Mouse (Mus musculus): ENCODE measurements around the gene Mrpl49. TPM values are rescaled to one million over a fixed set of nuclear protein-coding genes. Genes with fewer than 3 reads are reported as not detected.
A peak's percentile ranks its signal among the peaks of the same experiment; 100 is the strongest.

Gene Mrpl49
- polyA plus RNA-seq (2017; shearing (Covaris generic)), result 10 to 100 TPM; 36.6 to 40.3 (median 36.7) TPM

DNA sequence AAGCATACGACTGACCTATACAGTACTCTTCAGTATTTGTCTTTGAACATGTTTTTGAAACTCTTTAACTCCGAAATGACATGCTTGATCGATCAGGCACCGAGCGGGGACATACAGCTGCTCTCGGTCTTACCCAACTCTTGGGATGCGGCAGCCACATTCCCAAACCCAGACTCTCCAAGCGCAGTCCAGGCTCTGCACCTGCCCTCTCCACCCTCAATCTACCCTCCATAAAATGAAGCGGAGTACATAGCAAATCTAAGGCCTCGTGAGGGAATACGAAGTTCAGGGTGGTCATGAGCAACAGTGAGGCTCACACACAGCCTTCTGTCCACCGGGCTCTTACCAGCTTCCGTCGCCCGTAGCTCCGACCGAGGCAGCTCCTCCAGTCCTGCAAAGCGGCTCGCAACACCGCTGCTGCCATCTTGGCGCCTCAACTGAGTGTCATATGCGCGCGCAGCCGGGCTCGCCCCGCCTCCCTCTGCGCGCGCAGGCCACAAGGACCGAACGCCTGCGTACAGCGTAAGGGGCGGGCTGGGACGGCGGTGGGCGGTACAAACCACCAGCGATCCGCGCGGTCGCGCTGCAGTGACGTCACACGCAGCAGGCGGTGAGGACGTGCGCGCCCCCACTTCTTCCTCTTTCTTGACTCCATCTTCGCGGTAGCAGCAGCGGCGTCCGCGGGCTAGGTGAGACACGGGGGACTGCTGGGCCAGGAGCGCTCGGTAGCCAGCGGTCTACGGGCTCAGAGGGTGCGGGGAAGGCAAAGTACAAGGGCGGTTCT lies at the start of gene Mrpl49, which contains the start of gene Fau:
Gene Mrpl49, minus strand, starts transcription at position 473 of the 784 bp plus-strand sequence.
Gene Fau, plus strand, starts transcription at position 532 of the 784 bp plus-strand sequence.
- ATAC-seq, result peak; percentile 71

- no peak for ATAC-seq
Measured at GRCm38 (mm10) chr19:6105586-6105985, 48.0 kb upstream of the Mrpl49 start, which contains the start of gene Naaladl1. TSS of gene Naaladl1 (plus strand) at chr19:6105782.

- no peak for ATAC-seq
Measured at GRCm38 (mm10) chr19:6104476-6104875, 46.9 kb upstream of the Mrpl49 start.

DNA sequence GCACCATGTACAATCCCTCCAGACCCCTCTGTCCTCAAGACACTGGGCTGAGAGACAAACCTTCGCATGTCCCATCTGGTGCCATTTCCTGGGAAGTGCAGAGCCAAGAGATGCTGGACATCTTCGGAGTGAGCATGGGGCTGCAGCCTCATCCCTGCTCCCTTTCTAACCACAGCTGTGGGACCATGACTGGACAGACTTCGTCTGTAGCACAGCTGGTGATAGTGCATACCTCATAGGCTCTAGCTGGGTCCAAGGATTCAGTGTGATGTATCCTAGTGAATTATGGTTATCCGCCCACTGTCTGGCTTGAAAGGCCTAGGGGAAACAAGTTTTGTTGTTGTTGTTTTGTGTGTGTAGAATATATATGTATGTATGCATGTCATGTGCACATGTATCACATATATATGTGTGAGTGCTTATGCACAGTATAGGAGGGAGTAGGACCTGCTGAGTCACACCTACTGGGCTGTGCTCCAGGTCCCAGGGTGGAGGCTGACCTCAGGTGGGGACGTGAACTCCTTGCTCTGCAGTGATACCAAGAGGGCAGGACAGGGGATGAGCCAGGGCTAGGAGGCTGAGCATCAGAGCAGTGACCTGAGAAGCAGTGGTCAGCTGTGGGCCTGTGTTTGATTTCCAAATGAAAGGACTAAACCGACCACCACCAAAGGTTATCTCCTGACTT lies 44.7 kb upstream of the Mrpl49 start:
- no peak for ATAC-seq

DNA sequence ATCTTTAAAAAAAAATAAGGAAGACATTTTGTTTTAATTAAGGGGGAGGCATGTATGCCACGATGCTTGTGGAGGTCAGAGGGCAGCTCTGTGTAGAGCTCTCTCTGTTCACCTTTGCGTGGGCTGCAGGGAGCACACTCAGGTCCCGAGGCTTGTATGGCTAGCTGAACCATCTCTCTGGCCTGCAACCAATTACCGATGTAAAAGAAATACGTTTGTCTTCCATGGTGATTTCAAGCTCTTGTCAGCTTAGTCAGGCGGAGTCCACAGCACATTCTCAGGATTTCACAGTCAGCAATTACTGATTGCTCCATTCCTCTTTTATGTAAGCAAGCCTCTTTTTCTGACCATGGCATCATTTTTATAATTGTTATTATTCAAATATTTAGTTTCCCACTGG lies 43.6 kb upstream of the Mrpl49 start:
- ATAC-seq, result no peak

DNA sequence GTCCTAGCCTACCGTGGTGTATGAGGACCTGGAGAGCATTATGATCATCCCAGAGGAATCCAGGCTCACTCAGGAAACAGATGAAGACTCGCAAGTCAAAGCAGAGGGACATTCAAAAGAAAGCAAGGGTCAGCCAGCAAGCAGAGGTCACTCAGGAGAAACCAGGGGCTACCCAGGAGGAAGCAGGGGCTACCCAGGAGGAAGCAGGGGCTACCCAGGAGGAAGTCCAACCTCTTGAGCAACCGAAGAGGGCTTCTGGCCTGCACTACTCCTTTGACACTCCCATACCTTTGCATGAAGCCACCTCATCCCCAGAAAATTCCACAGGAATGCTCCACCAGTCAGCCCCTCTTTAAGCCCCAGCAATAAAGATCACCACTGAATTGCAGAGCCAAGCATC lies 40.3 kb upstream of the Mrpl49 start:
- no peak for ATAC-seq

DNA sequence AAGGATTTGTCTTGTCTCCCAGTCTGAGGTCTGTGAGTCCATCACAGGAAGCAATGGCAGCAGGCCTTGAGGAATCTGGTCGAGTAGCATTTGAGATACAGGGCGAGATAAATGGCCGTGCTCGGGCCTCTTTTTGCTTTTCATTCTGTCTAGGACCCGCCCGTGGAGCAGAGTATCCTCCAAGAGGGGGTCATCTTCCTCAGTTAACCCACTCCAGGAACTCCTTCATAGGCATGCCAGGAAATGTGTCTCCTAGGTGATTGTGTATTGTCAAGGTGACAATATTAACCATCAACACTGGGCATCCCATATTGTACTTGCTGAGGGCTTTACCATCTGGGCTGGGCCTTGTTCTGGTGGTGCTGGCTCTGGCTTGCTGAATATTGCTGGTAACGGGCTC lies 36.5 kb upstream of the Mrpl49 start, which contains the start of gene AC131692.1:
Gene AC131692.1, plus strand, starts transcription at position 301 of the 400 bp plus-strand sequence.
- no peak for ATAC-seq

DNA sequence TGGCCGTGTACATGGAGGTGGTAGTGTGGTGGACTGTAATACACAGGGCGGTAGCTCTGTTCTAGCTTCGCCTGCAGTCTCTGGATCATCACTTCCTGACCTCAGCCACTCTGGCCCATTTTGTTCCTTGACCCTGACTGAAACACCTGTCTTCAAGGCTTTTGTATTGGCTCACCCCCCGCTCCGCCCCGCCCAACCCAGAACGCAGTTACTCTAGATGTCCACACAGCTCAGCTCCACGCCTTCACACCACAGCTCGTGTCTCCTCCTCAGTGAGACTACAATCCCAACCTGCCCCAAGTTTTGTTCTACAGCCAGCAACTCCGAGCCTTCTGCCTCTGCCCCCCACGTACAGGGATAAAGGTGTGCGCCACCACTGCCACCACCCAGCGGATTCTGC lies 31.3 kb upstream of the Mrpl49 start:
- ATAC-seq, result no peak

- ATAC-seq, result peak; percentile 86
Measured at GRCm38 (mm10) chr19:6085417-6085879, 27.9 kb upstream of the Mrpl49 start.

DNA sequence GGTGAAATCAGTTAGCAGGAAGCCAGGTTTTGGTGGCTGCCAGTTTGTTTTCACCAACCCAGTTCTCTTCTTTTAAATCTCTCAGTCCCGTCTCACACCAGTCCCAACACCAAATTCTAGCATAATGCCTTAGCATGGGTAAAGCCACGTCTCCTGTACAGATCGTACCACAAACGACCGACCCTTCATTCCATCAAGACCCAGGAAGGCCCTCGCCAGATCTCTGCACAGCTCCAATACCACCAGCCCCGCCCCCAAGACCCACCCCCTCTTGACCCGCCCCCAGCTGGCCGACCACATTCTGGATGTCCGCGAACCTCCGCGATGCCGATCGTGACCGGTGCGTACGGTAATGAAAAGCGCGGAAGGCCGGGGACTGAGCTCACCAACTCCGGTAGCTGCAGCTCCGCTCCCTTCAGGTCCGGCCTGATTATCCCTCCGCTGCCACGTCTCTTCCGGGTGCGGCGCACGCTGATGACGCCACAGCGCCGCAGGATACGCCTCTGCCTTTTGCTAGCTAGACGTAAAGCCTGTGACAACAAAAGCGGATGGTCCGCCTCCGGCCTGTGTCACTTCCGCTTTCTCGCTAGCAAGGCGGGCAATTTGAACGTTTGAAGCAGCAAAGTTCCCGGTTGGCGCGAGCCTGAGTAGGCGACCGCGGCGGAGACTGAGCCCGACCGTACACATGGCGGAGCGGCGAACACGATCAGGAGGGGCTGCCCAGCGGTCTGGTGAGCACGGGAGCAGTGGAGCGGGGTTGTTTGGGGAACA lies 27.1 kb upstream of the Mrpl49 start, which contains the start of the genes Zfpl1 and Cdca5:
Gene Zfpl1, minus strand, starts transcription at position 479 of the 771 bp plus-strand sequence.
Gene Cdca5, plus strand, starts transcription at position 506 of the 771 bp plus-strand sequence.
- peak; percentile 87 for ATAC-seq

DNA sequence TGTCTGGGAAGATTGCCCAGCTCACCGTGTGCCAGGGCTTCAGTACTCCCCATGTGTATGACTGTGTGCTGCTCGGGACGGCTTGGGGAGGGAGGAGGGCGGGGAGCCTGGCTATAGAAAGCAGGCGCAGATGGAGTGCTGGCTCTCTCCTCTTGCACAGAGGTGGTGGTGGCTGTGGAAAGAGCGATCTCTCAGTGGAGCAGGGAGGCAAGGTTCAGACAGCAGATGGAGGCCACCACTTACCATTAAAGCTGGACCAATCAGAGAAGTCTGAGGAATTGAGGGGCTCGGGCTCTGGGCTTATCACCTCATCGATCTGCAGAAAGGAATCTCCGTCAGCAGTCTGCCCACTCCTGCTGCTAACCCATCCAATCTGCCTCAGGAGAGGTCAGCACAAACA lies 24.6 kb upstream of the Mrpl49 start, which contains the start of gene Gm28374:
Gene Gm28374, minus strand, starts transcription at position 101 of the 400 bp plus-strand sequence.
- no peak for ATAC-seq

DNA sequence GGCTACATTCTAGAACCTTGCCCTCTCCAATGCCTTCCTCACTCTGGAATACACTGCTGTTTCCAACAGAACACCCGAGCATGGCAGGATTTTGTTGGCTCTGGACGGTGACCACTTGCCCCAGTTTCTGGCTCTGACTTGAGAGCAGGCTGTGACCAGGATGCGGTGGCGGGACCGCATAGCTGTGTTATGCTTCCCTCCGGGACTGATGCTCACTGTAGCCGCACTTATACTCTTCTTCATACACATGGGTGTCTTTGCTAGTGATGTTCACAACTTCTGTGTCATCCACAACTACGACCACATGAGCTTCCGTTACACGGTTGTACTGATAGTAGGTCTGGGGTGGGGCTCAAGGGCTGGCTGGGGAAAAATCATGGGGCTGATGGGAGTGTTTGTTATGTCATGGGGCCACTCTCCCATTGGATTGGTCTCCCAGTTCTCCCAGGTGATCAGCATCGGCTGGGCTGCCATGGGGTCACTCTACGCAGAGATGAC lies 22.4 kb upstream of the Mrpl49 start, which contains the start of gene Tmem262:
Gene Tmem262, plus strand, starts transcription at position 51 of the 498 bp plus-strand sequence.
- ATAC-seq, result no peak

DNA sequence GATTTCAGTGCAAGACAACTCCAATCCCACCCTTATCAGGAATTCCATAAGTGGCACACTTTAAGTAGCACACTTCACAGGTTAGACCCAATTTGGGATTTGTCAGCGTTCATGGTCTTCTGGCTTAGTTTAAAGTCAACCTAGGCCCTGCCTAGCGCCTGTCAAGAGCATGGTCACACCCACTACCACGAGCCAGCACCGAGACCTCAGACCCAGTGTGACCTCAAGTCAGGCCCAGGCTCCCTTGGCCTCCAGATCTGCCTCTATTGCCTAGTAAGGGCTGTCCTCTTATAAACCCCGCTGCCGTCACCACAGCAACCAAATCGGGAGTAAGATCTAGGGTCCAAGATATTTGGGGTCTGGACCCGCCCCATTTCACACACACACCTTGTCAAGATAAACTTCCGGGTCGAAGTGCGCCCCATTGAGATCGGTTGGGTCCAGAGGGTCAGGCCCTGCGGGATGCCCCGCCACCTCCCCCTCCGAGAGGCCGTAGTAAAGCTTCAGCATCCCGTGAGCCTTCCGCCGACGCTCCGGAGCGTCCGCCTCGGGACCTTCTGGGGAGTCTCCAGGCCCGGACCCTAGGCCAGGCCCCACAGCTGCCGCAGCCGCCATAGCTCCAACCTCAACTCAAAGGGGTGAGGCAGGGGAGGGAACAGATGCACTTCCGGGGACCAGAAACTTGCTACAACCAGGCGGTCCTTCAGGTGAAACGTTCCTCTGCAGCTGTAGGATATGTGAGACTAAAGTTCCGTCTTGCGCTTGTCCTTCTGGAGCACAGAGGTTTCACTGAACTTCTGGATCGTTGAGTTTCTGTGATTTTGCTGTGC lies 19.2 kb upstream of the Mrpl49 start, which contains the start of gene Vps51:
Gene Vps51, minus strand, starts transcription at position 668 of the 830 bp plus-strand sequence.
- peak; percentile 96 for ATAC-seq

- no peak for ATAC-seq
Measured at GRCm38 (mm10) chr19:6073889-6074288, 16.3 kb upstream of the Mrpl49 start.

- ATAC-seq, result no peak
Measured at GRCm38 (mm10) chr19:6071261-6071660, 13.7 kb upstream of the Mrpl49 start.

DNA sequence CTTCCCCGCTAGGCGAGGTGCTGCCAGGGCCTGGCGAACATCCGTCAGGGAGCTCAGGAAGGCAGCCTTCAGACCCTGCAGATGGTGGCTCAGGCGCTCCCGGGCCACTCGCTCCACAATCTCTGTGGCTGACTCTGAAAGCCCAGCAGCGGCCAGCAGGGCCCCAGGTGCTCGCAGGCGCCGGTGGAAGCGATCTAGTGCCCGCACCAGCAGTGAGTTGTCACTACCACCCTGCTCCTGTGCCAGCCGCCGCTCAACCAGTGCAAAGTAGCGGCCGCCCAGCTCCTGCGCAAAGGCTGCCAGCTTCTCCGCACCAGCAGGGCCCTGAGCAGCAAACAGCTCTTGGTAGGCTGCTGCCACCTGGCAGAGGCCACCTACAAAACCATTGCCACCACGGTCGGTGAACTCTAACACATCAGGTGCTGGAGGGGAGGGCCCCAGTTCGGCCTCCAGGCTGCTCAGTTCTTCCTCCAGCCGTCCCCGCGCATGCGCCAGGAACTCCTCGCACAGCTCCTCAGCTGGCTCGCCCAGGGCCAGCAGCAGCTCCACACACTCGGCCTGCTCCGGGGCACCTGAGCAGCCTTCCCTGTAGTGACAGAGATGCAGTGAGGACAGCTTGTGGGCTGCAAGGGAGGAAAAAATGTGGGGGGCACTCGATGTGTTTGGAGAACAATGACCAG lies 13.1 kb upstream of the Mrpl49 start:
- ATAC-seq, result no peak

DNA sequence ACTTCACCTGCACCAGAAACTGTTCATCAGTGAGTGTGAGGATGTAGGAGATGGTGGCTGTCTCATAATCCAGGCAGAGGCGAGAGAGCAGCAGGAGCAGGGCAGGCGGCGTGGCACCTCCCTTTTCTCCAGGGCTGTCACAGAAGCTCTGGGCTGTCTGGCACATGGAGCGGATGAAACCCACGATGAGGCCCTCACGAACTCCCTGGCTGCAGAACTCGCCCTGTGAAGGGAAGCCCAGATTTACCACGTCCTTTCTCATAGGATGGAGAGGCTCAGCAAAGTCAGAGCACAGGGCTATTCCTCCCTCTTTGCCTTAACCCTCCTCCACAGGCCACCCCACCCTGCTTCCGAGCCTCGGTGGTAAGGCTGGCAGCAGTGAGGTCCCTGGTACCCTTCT lies 12.3 kb upstream of the Mrpl49 start:
- ATAC-seq, result no peak

DNA sequence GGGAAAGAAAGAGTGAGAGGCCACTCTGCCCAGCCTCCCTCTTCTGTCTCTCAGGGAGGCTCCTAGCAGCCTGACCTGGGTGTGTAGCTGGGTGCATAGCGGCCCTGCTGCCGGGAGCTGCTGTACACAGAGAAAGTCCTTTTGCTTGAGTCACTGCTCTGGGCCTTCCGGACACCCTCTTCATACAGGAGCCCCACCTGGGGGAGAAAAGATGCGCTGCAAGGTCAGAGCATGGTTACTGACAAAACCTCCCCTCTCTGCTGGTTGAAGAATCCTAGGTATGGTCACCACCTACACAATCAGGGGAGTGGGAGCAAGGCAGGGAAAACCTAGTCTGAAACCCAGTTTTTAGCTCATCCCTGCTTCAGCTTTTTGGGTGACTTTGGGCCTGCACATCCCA lies 11.4 kb upstream of the Mrpl49 start:
- ATAC-seq, result no peak

- peak; percentile 91 for ATAC-seq
Measured at GRCm38 (mm10) chr19:6067724-6068415, 10.3 kb upstream of the Mrpl49 start, which contains the start of gene Tm7sf2. TSS of gene Tm7sf2 (minus strand) at chr19:6068373.
